Mouse (Mus musculus) G1E (cell line): ENCODE measurements around the gene Steap3.

Experiments
- CTCF ChIP-seq: IDR thresholded peaks from 2 replicates; pipeline ENCODE4 v1.5.1; 2012; ENCODE audit warnings: low read depth, low read length, inconsistent platforms, mixed read lengths
- GATA1 ChIP-seq: IDR thresholded peaks from 2 replicates; pipeline ENCODE4 v1.6.1; 2012; ENCODE audit warnings: borderline replicate concordance, low read length, inconsistent platforms, mixed read lengths
- TAL1 ChIP-seq: conservative IDR thresholded peaks from 2 replicates; pipeline ENCODE4 v1.6.1; 2012; ENCODE audit warnings: low read depth, low read length, inconsistent platforms, mixed read lengths

DNA sequence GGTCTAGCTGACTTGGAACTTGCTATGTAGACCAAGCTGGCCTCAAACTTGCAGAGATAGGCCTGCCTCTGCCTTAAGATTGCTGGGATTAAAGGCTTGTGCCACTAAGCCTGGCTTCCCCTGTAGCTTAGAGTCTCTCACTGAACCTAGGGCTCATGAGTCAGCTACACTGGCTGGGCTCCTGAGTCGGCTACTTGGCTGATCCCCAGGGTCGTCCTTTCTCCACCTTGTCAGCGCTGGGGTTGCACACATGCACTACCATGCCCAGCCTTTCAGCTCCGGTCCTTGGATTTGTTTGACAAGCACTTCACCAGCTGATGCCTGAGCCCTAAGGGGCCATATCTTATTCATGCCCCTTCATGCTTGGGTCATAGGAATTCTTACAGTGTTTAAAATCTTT is 104.5 kb downstream of the Steap3 start:
- TF ChIP-seq CTCF (no peak), GATA1 (no peak), TAL1 (no peak)
